ENCODE assay signal across 8 mouse cellular contexts in genomic region chr4:88017452-88018350, GRCm38 (mm10). TPM values are rescaled to one million over a fixed set of nuclear protein-coding genes. Genes with fewer than 3 reads are reported as not detected.
A peak's percentile ranks its signal among the peaks of the same experiment; 100 is the strongest.
DNase-seq lines count a peak whose midpoint lies in the region; ATAC-seq and TF ChIP-seq lines count a peak whose summit lies in the region.

No protein-coding gene starts in this region.

- H3K36me3 ChIP-seq in hindbrain, postnatal 0 days (ENCODE audit: insufficient read depth, low read length) = no peaks in the 10 kb centered on the region
- H3K36me3 ChIP-seq in lung, embryonic 15.5 days = no peaks in the 10 kb centered on the region

- H3K4me1 ChIP-seq in hindbrain, postnatal 0 days (ENCODE audit: insufficient read depth, low read length) = peaks cover 26% of the 10 kb centered on the region
- peaks cover 36% of the 10 kb centered on the region for H3K4me1 ChIP-seq in lung, embryonic 15.5 days

- H3K27me3 ChIP-seq in hindbrain, postnatal 0 days (ENCODE audit: insufficient read depth, low read length) = no peaks in the 10 kb centered on the region
- no peaks in the 10 kb centered on the region for H3K27me3 ChIP-seq in lung, embryonic 15.5 days

- peak; percentile 55; the same call in 1 of the 2 replicates for ATAC-seq in hindbrain, postnatal 0 days
- ATAC-seq in lung, embryonic 15.5 days (ENCODE audit: borderline replicate concordance, extremely low read depth, low FRiP score, low TSS enrichment) = no peak

- peak overlapping the region; percentile 10; the same call in 1 of the 2 replicates for H3K4me3 ChIP-seq in hindbrain, postnatal 0 days (ENCODE audit: low read length)
- no peak overlapping the region for H3K4me3 ChIP-seq in lung, embryonic 15.5 days

- no peak for TF ChIP-seq CTCF in hindbrain, postnatal 0 days (IDR thresholded peaks at IDR 0.05; ENCODE audit: low read depth)

- no peaks in the 10 kb centered on the region for H3K9me3 ChIP-seq in hindbrain, postnatal 0 days (ENCODE audit: low read length)
- no peaks in the 10 kb centered on the region for H3K9me3 ChIP-seq in lung, embryonic 15.5 days

- H3K27ac ChIP-seq in hindbrain, postnatal 0 days = peak overlapping the region; percentile 29; the same call in 1 of the 2 replicates
- peak overlapping the region; percentile 56 for H3K27ac ChIP-seq in lung, embryonic 15.5 days

- H3K4me2 ChIP-seq in hindbrain, postnatal 0 days (ENCODE audit: low read depth, low read length) = peak overlapping the region; percentile 45
- peak overlapping the region; percentile 33; the same call in 1 of the 2 replicates for H3K4me2 ChIP-seq in lung, embryonic 15.5 days

- WGBS in hindbrain, postnatal 0 days = 33% methylated on average over 18 of the region's 18 CpGs
- WGBS in lung, embryonic 15.5 days = 38% methylated on average over 18 of the region's 18 CpGs

- H3K9ac ChIP-seq in hindbrain, postnatal 0 days (replicated peaks; ENCODE audit: low read length) = 0 out of 2 replicates have a peak overlapping the region, but pooled peaks have one; percentile 19
- H3K9ac ChIP-seq in lung, embryonic 15.5 days = no peak overlapping the region

- peak; percentile 36 for DNase-seq in right cerebral cortex, postnatal 4 days
- DNase-seq in right cerebral cortex, postnatal 14 days = no peak
- DNase-seq in hindbrain, postnatal 0 days (ENCODE audit: low spot score) = peak; percentile 70
- DNase-seq in yolk sac, embryonic 10.5 days (ENCODE audit: low spot score) = peak; percentile 28
- no peak for DNase-seq in thymus, postnatal 25 days
- no peak for DNase-seq in urinary bladder, adult 2 months (ENCODE audit: low spot score)
- DNase-seq in frontal cortex, postnatal 25 days (ENCODE audit: low spot score in 2 of 2) = no peak

RNA-seq across cellular contexts. Expression of gene Mllt3, which starts 15.5 kb away (rescaled TPM):
- 18.6 and 22.7 TPM in 2 replicates for total RNA-seq in hindbrain, postnatal 0 days (2014; rRNA removed)
- 61.3 and 62.9 TPM in 2 replicates for polyA plus RNA-seq in hindbrain, postnatal 0 days (2015; fragmentation: Nextera tagmentation; extraction: Ambion mirVana)
- polyA plus RNA-seq in lung, embryonic 15.5 days (2015; fragmentation: Nextera tagmentation; extraction: Ambion mirVana) = 44.3 and 45.6 TPM in 2 replicates
- 13.9 and 17.1 TPM in 2 replicates for polyA plus RNA-seq in urinary bladder, adult 2 months (2012; rRNA removed)

Comparison
In these comparisons a context has a peak if more than half of its experiments do, and no peak if none do; other contexts are left out.
1. DNase-seq: peak in right cerebral cortex, postnatal 4 days (single experiment), hindbrain, postnatal 0 days (single experiment) and yolk sac, embryonic 10.5 days (single experiment); none in right cerebral cortex, postnatal 14 days (single experiment), thymus, postnatal 25 days (single experiment), urinary bladder, adult 2 months (single experiment) and frontal cortex, postnatal 25 days (0 of 2).